In genomic region chr6:127086739-127087138, GRCm38 (mm10) we compare ENCODE assay signal across 11 mouse cellular contexts. TPM values are rescaled to one million over a fixed set of nuclear protein-coding genes. Genes with fewer than 3 reads are reported as not detected.
A peak's percentile ranks its signal among the peaks of the same experiment; 100 is the strongest.
DNase-seq lines count a peak whose midpoint lies in the region; ATAC-seq and TF ChIP-seq lines count a peak whose summit lies in the region.
"Had no signal": no experiment of that assay in that cellular context is flagged by ENCODE, and none has a peak within 500 bp of the region (broad histone marks: within the 10 kb centered on the region; RNA-seq: fewer than 3 reads in every experiment).

No protein-coding gene starts in this region.

- no peaks in the 10 kb centered on the region for H3K9me3 ChIP-seq in liver, embryonic 12.5 days (replicated peaks)
- H3K9me3 ChIP-seq in intestine, embryonic 15.5 days: no peaks in the 10 kb centered on the region
- H3K9me3 ChIP-seq: limb, embryonic 12.5 days; neural tube, embryonic 13.5 days had no signal

- no peak for ATAC-seq in liver, embryonic 12.5 days
- ATAC-seq in granulocyte monocyte progenitor cell, adult 5-6 weeks (replicated peaks; ENCODE audit: poor library complexity, severe bottlenecking): no peak
- ATAC-seq in intestine, embryonic 15.5 days: no peak

- H3K4me2 ChIP-seq in liver, embryonic 12.5 days: no peak overlapping the region
- H3K4me2 ChIP-seq in intestine, embryonic 15.5 days (replicated peaks): no peak overlapping the region
- H3K4me2 ChIP-seq: limb, embryonic 12.5 days; neural tube, embryonic 13.5 days had no signal

- TF ChIP-seq POLR2A in heart, adult 2 months (IDR thresholded peaks at IDR 0.05; ENCODE audit: insufficient read depth, low read depth, low read length): no peak

- no peak overlapping the region for H3K9ac ChIP-seq in heart, adult 2 months (ENCODE audit: low read depth, low read length)
- H3K9ac ChIP-seq in liver, embryonic 12.5 days: no peak overlapping the region
- H3K9ac ChIP-seq in intestine, embryonic 15.5 days: no peak overlapping the region
- H3K9ac ChIP-seq: limb, embryonic 12.5 days; neural tube, embryonic 13.5 days had no signal

- no peak overlapping the region for H3K4me3 ChIP-seq in heart, adult 2 months
- no peak overlapping the region for H3K4me3 ChIP-seq in liver, embryonic 12.5 days
- H3K4me3 ChIP-seq in intestine, embryonic 15.5 days (replicated peaks): no peak overlapping the region
- H3K4me3 ChIP-seq: limb, embryonic 12.5 days; neural tube, embryonic 13.5 days had no signal

- DNase-seq in heart, adult 2 months: no peak
- no peak for DNase-seq in heart, postnatal 36 days
- DNase-seq in urinary bladder, postnatal 14 days (ENCODE audit: low spot score): peak; percentile 47
- no peak for DNase-seq in urinary bladder, adult 18-20 months (ENCODE audit: low spot score in 2 of 2)
- peak; percentile 26 for DNase-seq in kidney, postnatal 14 days

- peak; percentile 59 for TF ChIP-seq CTCF in heart, adult 2 months (IDR thresholded peaks at IDR 0.05)

- no peaks in the 10 kb centered on the region for H3K4me1 ChIP-seq in heart, adult 2 months (ENCODE audit: control insufficient read depth, insufficient read depth, low read length)
- no peaks in the 10 kb centered on the region for H3K4me1 ChIP-seq in liver, embryonic 12.5 days
- no peaks in the 10 kb centered on the region for H3K4me1 ChIP-seq in intestine, embryonic 15.5 days (replicated peaks)
- H3K4me1 ChIP-seq: limb, embryonic 12.5 days; neural tube, embryonic 13.5 days had no signal

- no peak overlapping the region for H3K27ac ChIP-seq in heart, adult 2 months
- no peak overlapping the region for H3K27ac ChIP-seq in liver, embryonic 12.5 days
- H3K27ac ChIP-seq in intestine, embryonic 15.5 days: no peak overlapping the region
- H3K27ac ChIP-seq: limb, embryonic 12.5 days; neural tube, embryonic 13.5 days had no signal

- TF ChIP-seq EP300 in heart, adult 2 months (IDR thresholded peaks at IDR 0.05; ENCODE audit: insufficient read depth, low read depth, low read length): no peak

- intact Hi-C loops in heart, adult 2 months (cut with DNase I): loop anchor here (5.0 kb wide), 1 partner anchor 129 kb away; no protein-coding TSS in a partner anchor
- intact Hi-C loops in heart, postnatal 36 days (cut with DNase I): no loop called here

- no peaks in the 10 kb centered on the region for H3K79me2 ChIP-seq in heart, adult 2 months (replicated peaks; ENCODE audit: control insufficient read depth, insufficient read depth, low read length)

- H3K36me3 ChIP-seq in heart, adult 2 months (ENCODE audit: control insufficient read depth, insufficient read depth, low read length): no peaks in the 10 kb centered on the region
- peaks cover 13% of the 10 kb centered on the region for H3K36me3 ChIP-seq in liver, embryonic 12.5 days
- H3K36me3 ChIP-seq in intestine, embryonic 15.5 days: no peaks in the 10 kb centered on the region

- WGBS in heart, adult 2 months: 38% methylated on average over 4 of the region's 4 CpGs
- 66% methylated on average over 4 of the region's 4 CpGs for WGBS in liver, embryonic 12.5 days (ENCODE audit: insufficient replicate concordance)
- 74% methylated on average over 4 of the region's 4 CpGs for WGBS in intestine, embryonic 15.5 days

- H3K27me3 ChIP-seq in heart, adult 2 months (ENCODE audit: control insufficient read depth, insufficient read depth, low read length): no peaks in the 10 kb centered on the region
- peaks cover 3% of the 10 kb centered on the region; the same call in 1 of the 2 replicates for H3K27me3 ChIP-seq in liver, embryonic 12.5 days (replicated peaks)
- no peaks in the 10 kb centered on the region; the same call in 1 of the 2 replicates for H3K27me3 ChIP-seq in intestine, embryonic 15.5 days (replicated peaks)

RNA-seq across cellular contexts. Expression of gene Fgf23, which starts 14.0 kb away (rescaled TPM):
- not detected for total RNA-seq in heart, adult 2 months (2021)
- not detected in 2 replicates for polyA plus RNA-seq in heart, adult 2 months (2012; rRNA removed)
- under 1 TPM in 1 of 2 experiments, not detected in 1; 0.14 TPM for total RNA-seq in heart, postnatal 36 days (2021)
- polyA plus RNA-seq in liver, embryonic 12.5 days (2016; fragmentation: Nextera tagmentation; extraction: Ambion mirVana): not detected in 2 replicates
- total RNA-seq in granulocyte monocyte progenitor cell, adult 5-6 weeks (2014; fragmentation: Nextera tagmentation): not detected in 2 replicates
- total RNA-seq in granulocyte monocyte progenitor cell, adult 5-6 weeks (2017): not detected in 2 replicates
- not detected in 2 replicates for polyA plus RNA-seq in intestine, embryonic 15.5 days (2015; fragmentation: Nextera tagmentation; extraction: Ambion mirVana)
- total RNA-seq: ES-E14 had no signal
- polyA plus RNA-seq: neural tube, embryonic 13.5 days had no signal

RNA-seq across cellular contexts. Expression of gene Tigar, which starts 22.6 kb away (rescaled TPM):
- 10 to 100 TPM; 50.0 to 59.7 TPM for total RNA-seq in heart, adult 2 months (2021)
- 18.0 and 29.0 TPM in 2 replicates for polyA plus RNA-seq in heart, adult 2 months (2012; rRNA removed)
- total RNA-seq in heart, postnatal 36 days (2021): 10 to 100 TPM; 45.8 to 48.8 TPM
- 1.5 and 2.0 TPM in 2 replicates for polyA plus RNA-seq in liver, embryonic 12.5 days (2016; fragmentation: Nextera tagmentation; extraction: Ambion mirVana)
- 10.7 and 11.6 TPM in 2 replicates for total RNA-seq in granulocyte monocyte progenitor cell, adult 5-6 weeks (2014; fragmentation: Nextera tagmentation)
- total RNA-seq in granulocyte monocyte progenitor cell, adult 5-6 weeks (2017): 12.8 and 18.5 TPM in 2 replicates
- 5.6 and 7.3 TPM in 2 replicates for polyA plus RNA-seq in intestine, embryonic 15.5 days (2015; fragmentation: Nextera tagmentation; extraction: Ambion mirVana)

Comparison
In these comparisons a context has a peak if more than half of its experiments do, and no peak if none do; other contexts are left out.
1. DNase-seq: peak in urinary bladder, postnatal 14 days (single experiment) and kidney, postnatal 14 days (single experiment); none in heart, adult 2 months (0 of 2), heart, postnatal 36 days (0 of 2) and urinary bladder, adult 18-20 months (0 of 2).